Mouse (Mus musculus) T-helper 2 cell (primary cell): ENCODE data around the gene Nudt2.

Source experiments
- in situ Hi-C: fragments of 300-600 bp; cut with MboI, MseI; formaldehyde crosslinking; loops from one replicate; pipeline ENCODE4 v1.15.1; 2025; ENCODE audit warnings: high pct_unique_total_duplicates

The Nudt2 gene

GRCm38 (mm10) chr4:41518349-41518748 is 53.4 kb downstream of the Nudt2 start:
- in situ Hi-C loops = no loop called here

- in situ Hi-C loops = no loop called here
These were observed 54.2 kb downstream of the Nudt2 start for GRCm38 (mm10) chr4:41519195-41519594.

DNA sequence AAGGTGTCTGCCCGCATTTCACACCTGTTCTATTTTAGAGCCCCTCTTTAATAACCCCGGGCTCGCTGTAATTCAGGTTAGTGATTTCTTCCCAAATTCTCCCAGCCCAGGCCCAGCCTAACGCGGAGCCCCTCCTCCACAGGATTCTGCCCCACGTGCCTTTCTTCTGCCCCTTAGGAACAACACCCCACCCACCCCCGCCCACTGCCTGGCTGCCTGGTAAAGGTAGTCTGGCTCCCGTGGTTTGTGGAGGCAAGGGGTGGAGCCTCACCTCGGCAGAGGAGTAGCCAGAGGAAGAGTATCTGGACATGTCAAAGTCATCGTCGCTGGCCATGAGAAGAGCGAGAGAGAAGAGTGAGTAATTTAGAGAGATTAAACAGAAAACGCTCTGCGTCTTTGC is 55.7 kb downstream of the Nudt2 start:
- in situ Hi-C loops = no loop called here

DNA sequence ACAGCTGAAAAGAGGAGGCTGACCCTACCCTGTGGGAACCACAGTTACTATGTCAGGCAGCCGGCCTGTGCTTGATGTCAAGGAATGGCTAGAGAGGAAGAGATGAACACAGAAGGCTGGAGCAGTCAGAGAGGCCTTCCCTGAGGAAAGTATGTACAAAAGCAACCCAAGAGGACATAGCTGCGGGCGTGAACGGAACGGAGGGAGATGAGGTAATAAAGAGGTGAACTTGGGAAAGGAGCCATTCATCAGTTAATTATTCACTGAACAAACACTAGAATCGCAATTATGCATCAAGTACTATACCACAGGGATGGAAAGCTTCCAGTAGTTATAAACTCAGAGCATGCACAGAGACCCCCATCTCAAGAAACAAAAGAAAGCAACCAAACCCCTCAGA is 57.2 kb downstream of the Nudt2 start:
- in situ Hi-C loops = no loop called here

- in situ Hi-C loops = no loop called here
These were observed 57.8 kb downstream of the Nudt2 start for GRCm38 (mm10) chr4:41522788-41523187.

GRCm38 (mm10) chr4:41523839-41524238 is 58.9 kb downstream of the Nudt2 start:
- in situ Hi-C loops = no loop called here

DNA sequence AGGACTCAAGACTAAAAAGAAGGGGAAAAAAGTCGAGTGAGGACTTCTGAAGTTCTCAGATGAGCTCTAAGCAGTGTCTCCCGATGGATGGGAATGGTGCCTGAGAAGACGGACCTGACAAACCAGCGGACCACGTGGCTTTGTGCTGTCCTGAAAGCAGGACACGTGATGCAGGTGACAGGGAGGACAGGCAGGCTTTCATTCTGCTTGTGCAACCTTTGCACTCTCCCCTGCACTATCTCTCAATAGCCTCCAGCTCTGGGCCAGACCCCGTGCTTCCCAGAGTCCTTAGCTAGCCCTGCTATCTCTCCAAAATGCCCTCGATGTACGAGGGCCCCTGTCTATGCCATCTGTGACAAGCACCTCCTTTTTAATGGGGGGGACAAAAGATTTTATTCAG is 59.9 kb downstream of the Nudt2 start:
- in situ Hi-C loops = no loop called here

DNA sequence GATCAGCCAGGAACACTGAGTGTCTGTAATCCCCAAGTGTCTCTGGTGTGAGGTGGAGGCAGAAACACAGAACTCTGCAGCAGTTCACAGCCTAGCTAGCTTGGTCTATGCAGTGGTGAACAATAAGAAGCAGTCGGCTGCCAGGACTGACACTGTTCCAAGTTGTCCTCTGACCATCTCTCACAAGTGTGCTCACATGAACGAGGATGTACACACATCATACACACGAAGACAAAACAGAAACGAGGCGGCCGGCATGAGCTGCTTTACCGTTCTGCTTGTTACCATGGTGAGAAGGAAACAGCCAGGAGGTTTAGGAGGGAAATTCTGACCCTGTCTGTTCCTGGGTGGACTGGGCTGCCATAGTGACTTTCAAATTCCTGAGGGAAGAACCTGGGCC is 61.6 kb downstream of the Nudt2 start:
- in situ Hi-C loops = no loop called here

- in situ Hi-C loops = no loop called here
These were observed 62.1 kb downstream of the Nudt2 start for GRCm38 (mm10) chr4:41527076-41527475.

GRCm38 (mm10) chr4:41527996-41528395 is 63.0 kb downstream of the Nudt2 start:
- in situ Hi-C loops = no loop called here
